Mouse (Mus musculus) macrophage (primary cell): ENCODE measurements around the gene Cat. TPM values are rescaled to one million over a fixed set of nuclear protein-coding genes. Genes with fewer than 3 reads are reported as not detected.
A peak's percentile ranks its signal among the peaks of the same experiment; 100 is the strongest.

Experiments used
- H3K27ac ChIP-seq: fragments of 350-480 bp; formaldehyde crosslinking; 2 replicates; pipeline ENCODE4 v1.9.0; 2021
- H3K36me3 ChIP-seq: fragments of 350-480 bp; formaldehyde crosslinking; 2 replicates; pipeline ENCODE4 v1.9.0; 2021; ENCODE audit errors: inconsistent target
- H3K4me3 ChIP-seq: fragments of 350-480 bp; formaldehyde crosslinking; 2 replicates; pipeline ENCODE4 v1.9.0; 2021; ENCODE audit errors: inconsistent target
- H3K79me2 ChIP-seq: fragments of 350-480 bp; formaldehyde crosslinking; 2 replicates; pipeline ENCODE4 v1.9.0; 2021; ENCODE audit errors: inconsistent target
- WGBS: methylation state at CpG from one replicate; pipeline ENCODE4 v1.1.7; 2026; ENCODE audit warnings: inconsistent platforms; ENCODE audit not compliant: missing documents; 5-methylcytosine and 5-hydroxymethylcytosine counted together
- polyA plus RNA-seq: library from polyadenylated mRNA; stranded (reverse); fragments of 250-400 nt; gene quantifications from 3 replicates; pipeline ENCODE4 v1.2.4, GENCODE M21; 2018; ENCODE audit warnings: inconsistent platforms

The Cat gene
- polyA plus RNA-seq, 1 experiment from 2014 or later = 457 TPM

GRCm38 (mm10) chr2:103483986-103484520, 907 bp downstream of the Cat start:
- no peaks in the 10 kb centered on the region for H3K36me3 ChIP-seq
- peak overlapping the region; percentile 71 for H3K27ac ChIP-seq
- WGBS = 32% methylated on average over 5 of the region's 5 CpGs
- peak overlapping the region; percentile 93 for H3K4me3 ChIP-seq
- H3K79me2 ChIP-seq = peaks cover 57% of the 10 kb centered on the region

- 24% methylated on average over 7 of the region's 7 CpGs for WGBS
- Histone ChIP-seq H3K36me3 (no peaks in the 10 kb centered on the region), H3K4me3 (peak overlapping the region; percentile 93), H3K27ac (peak overlapping the region; percentile 71), H3K79me2 (peaks cover 63% of the 10 kb centered on the region)
Measured at GRCm38 (mm10) chr2:103483289-103483985, 1.5 kb downstream of the Cat start.

GRCm38 (mm10) chr2:103481314-103482231, 3.4 kb downstream of the Cat start:
- Histone ChIP-seq H3K27ac (no peak overlapping the region), H3K4me3 (no peak overlapping the region), H3K36me3 (peaks cover 7% of the 10 kb centered on the region; the same call in 1 of the 2 replicates), H3K79me2 (peaks cover 82% of the 10 kb centered on the region)
- WGBS = 93% methylated on average over 11 of the region's 11 CpGs

GRCm38 (mm10) chr2:103480871-103481270, 4.1 kb downstream of the Cat start:
- Histone ChIP-seq H3K4me3 (no peak overlapping the region), H3K36me3 (peaks cover 9% of the 10 kb centered on the region; the same call in 1 of the 2 replicates), H3K79me2 (peaks cover 83% of the 10 kb centered on the region), H3K27ac (no peak overlapping the region)
- WGBS = 91% methylated on average over 4 of the region's 4 CpGs

- Histone ChIP-seq H3K27ac (peak overlapping the region; percentile 27), H3K79me2 (peaks cover 83% of the 10 kb centered on the region), H3K4me3 (no peak overlapping the region), H3K36me3 (peaks cover 15% of the 10 kb centered on the region; the same call in 1 of the 2 replicates)
- 66% methylated on average over 8 of the region's 8 CpGs for whole genome bisulfite sequencing
Measured at GRCm38 (mm10) chr2:103480240-103480639, 4.7 kb downstream of the Cat start.

- H3K79me2 ChIP-seq = peaks cover 69% of the 10 kb centered on the region
- peaks cover 34% of the 10 kb centered on the region for H3K36me3 ChIP-seq
- no peak overlapping the region for H3K27ac ChIP-seq
- WGBS = 100% methylated on average over 2 of the region's 3 CpGs
- H3K4me3 ChIP-seq = no peak overlapping the region
Measured at GRCm38 (mm10) chr2:103478326-103478725, 6.6 kb downstream of the Cat start.

- Histone ChIP-seq H3K36me3 (peaks cover 43% of the 10 kb centered on the region), H3K4me3 (no peak overlapping the region), H3K79me2 (peaks cover 60% of the 10 kb centered on the region), H3K27ac (no peak overlapping the region)
- 81% methylated on average over 4 of the region's 4 CpGs for WGBS
Measured at GRCm38 (mm10) chr2:103477456-103477855, 7.5 kb downstream of the Cat start.

GRCm38 (mm10) chr2:103476657-103477056, 8.3 kb downstream of the Cat start:
- Histone ChIP-seq H3K4me3 (no peak overlapping the region), H3K36me3 (peaks cover 44% of the 10 kb centered on the region), H3K79me2 (peaks cover 52% of the 10 kb centered on the region), H3K27ac (no peak overlapping the region)
- 70% methylated on average over 11 of the region's 11 CpGs for WGBS

GRCm38 (mm10) chr2:103476180-103476579, 8.8 kb downstream of the Cat start:
- H3K36me3 ChIP-seq = peaks cover 48% of the 10 kb centered on the region
- no peak overlapping the region for H3K4me3 ChIP-seq
- no peak overlapping the region for H3K27ac ChIP-seq
- peaks cover 47% of the 10 kb centered on the region for H3K79me2 ChIP-seq
- 100% methylated on average over 1 of the region's 2 CpGs for WGBS

- Histone ChIP-seq H3K79me2 (peaks cover 19% of the 10 kb centered on the region), H3K36me3 (peaks cover 77% of the 10 kb centered on the region), H3K27ac (no peak overlapping the region), H3K4me3 (no peak overlapping the region)
- 100% methylated on average over 3 of the region's 3 CpGs for WGBS
Measured at GRCm38 (mm10) chr2:103473362-103473761, 11.6 kb downstream of the Cat start.

- 96% methylated on average over 10 of the region's 10 CpGs for WGBS
- peaks cover 95% of the 10 kb centered on the region for H3K36me3 ChIP-seq
- no peak overlapping the region for H3K27ac ChIP-seq
Measured at GRCm38 (mm10) chr2:103466984-103467588, 17.9 kb downstream of the Cat start.

GRCm38 (mm10) chr2:103466272-103466671, 18.7 kb downstream of the Cat start:
- H3K36me3 ChIP-seq = peaks cover 98% of the 10 kb centered on the region
- no peaks in the 10 kb centered on the region for H3K79me2 ChIP-seq
- WGBS = 100% methylated on average over 3 of the region's 3 CpGs
- no peak overlapping the region for H3K27ac ChIP-seq
- no peak overlapping the region for H3K4me3 ChIP-seq

More at GRCm38 (mm10) chr2:103466984-103467588, 17.9 kb downstream of the Cat start:
- no peaks in the 10 kb centered on the region for H3K79me2 ChIP-seq
- no peak overlapping the region for H3K4me3 ChIP-seq

- Histone ChIP-seq H3K4me3 (no peak overlapping the region), H3K79me2 (no peaks in the 10 kb centered on the region), H3K36me3 (peaks cover 98% of the 10 kb centered on the region), H3K27ac (no peak overlapping the region)
- WGBS = 86% methylated on average over 9 of the region's 11 CpGs
Measured at GRCm38 (mm10) chr2:103465429-103465828, 19.5 kb downstream of the Cat start.

- peaks cover 97% of the 10 kb centered on the region for H3K36me3 ChIP-seq
- 98% methylated on average over 8 of the region's 8 CpGs for WGBS
- H3K27ac ChIP-seq = no peak overlapping the region
- no peak overlapping the region for H3K4me3 ChIP-seq
- no peaks in the 10 kb centered on the region for H3K79me2 ChIP-seq
Measured at GRCm38 (mm10) chr2:103464524-103464923, 20.4 kb downstream of the Cat start.
